Mouse (Mus musculus): Measurements from ENCODE around the gene Ect2. TPM values are rescaled to one million over a fixed set of nuclear protein-coding genes. Genes with fewer than 3 reads are reported as not detected.

Ect2 gene
- polyA plus RNA-seq, 1 experiment, result 1.2 TPM

GRCm38 (mm10) chr3:27183601-27184175, 30.0 kb upstream of the Ect2 start:
- Histone ChIP-seq H3K4me1 (ENCODE audit: control insufficient read depth, insufficient read depth, insufficient read length) (no peaks in the 10 kb centered on the region), H3K36me3 (ENCODE audit: control insufficient read depth, insufficient read depth, low read length) (0 out of 2 replicates have a peak, but pooled peaks cover 1% of the 10 kb centered on the region), H3K27ac (ENCODE audit: insufficient read depth, low read length) (no peak overlapping the region), H3K4me3 (ENCODE audit: extremely low read depth, insufficient read depth, insufficient read length) (peak overlapping the region; percentile 77), H3K27me3 (ENCODE audit: control insufficient read depth, insufficient read depth, low read length) (no peaks in the 10 kb centered on the region)
- 12% methylated on average over 19 of the region's 19 CpGs for WGBS
- no peak for DNase-seq (ENCODE audit: low read depth in 1 of 2, low spot score in 2 of 2)
- TF ChIP-seq POLR2A (IDR thresholded peaks at IDR 0.05; ENCODE audit: low read depth, low read length), result no peak
- TF ChIP-seq CTCF (IDR thresholded peaks at IDR 0.05; ENCODE audit: extremely low read depth, insufficient read depth, insufficient read length, insufficient replicate concordance), result no peak

GRCm38 (mm10) chr3:27182733-27183600, 29.3 kb upstream of the Ect2 start, which contains the start of gene Nceh1:
Nceh1 (plus strand) TSS chr3:27182965.
- Histone ChIP-seq H3K27ac (ENCODE audit: insufficient read depth, low read length) (peak within 1 kb of the TSS; percentile 44; the same call in 1 of the 2 replicates), H3K27me3 (ENCODE audit: control insufficient read depth, insufficient read depth, low read length) (no peaks in the 10 kb centered on the region)
- WGBS, result under 1% methylated on average over 54 of the region's 54 CpGs

GRCm38 (mm10) chr3:27179711-27180110, 26.0 kb upstream of the Ect2 start:
- no peaks in the 10 kb centered on the region for H3K36me3 ChIP-seq (ENCODE audit: control insufficient read depth, insufficient read depth, low read length)
- H3K4me3 ChIP-seq (ENCODE audit: extremely low read depth, insufficient read depth, insufficient read length), result no peak overlapping the region
- no peak for DNase-seq (ENCODE audit: low read depth in 1 of 2, low spot score in 2 of 2)
- WGBS, result 83% methylated on average over 8 of the region's 8 CpGs
- H3K27ac ChIP-seq (ENCODE audit: insufficient read depth, low read length), result no peak overlapping the region
- H3K27me3 ChIP-seq (ENCODE audit: control insufficient read depth, insufficient read depth, low read length), result no peaks in the 10 kb centered on the region
- H3K4me1 ChIP-seq (ENCODE audit: control insufficient read depth, insufficient read depth, insufficient read length), result no peaks in the 10 kb centered on the region
- TF ChIP-seq CTCF (IDR thresholded peaks at IDR 0.05; ENCODE audit: extremely low read depth, insufficient read depth, insufficient read length, insufficient replicate concordance) (no peak), POLR2A (IDR thresholded peaks at IDR 0.05; ENCODE audit: low read depth, low read length) (no peak)

More at GRCm38 (mm10) chr3:27182733-27183600, 29.3 kb upstream of the Ect2 start, which contains the start of gene Nceh1:
- 0 out of 2 replicates have a peak, but pooled peaks cover 1% of the 10 kb centered on the region for H3K36me3 ChIP-seq (ENCODE audit: control insufficient read depth, insufficient read depth, low read length)
- no peaks in the 10 kb centered on the region for H3K4me1 ChIP-seq (ENCODE audit: control insufficient read depth, insufficient read depth, insufficient read length)
- TF ChIP-seq POLR2A (IDR thresholded peaks at IDR 0.05; ENCODE audit: low read depth, low read length), result peak; percentile 30; the same call in 1 of the 2 replicates
- TF ChIP-seq CTCF (IDR thresholded peaks at IDR 0.05; ENCODE audit: extremely low read depth, insufficient read depth, insufficient read length, insufficient replicate concordance), result peak; percentile 94
- DNase-seq (ENCODE audit: low read depth in 1 of 2, low spot score in 2 of 2), result peak; percentile 85 to 94
- peak within 1 kb of the TSS; percentile 77 for H3K4me3 ChIP-seq (ENCODE audit: extremely low read depth, insufficient read depth, insufficient read length)

- H3K27me3 ChIP-seq (ENCODE audit: control insufficient read depth, insufficient read depth, low read length), result no peaks in the 10 kb centered on the region
- no peaks in the 10 kb centered on the region for H3K36me3 ChIP-seq (ENCODE audit: control insufficient read depth, insufficient read depth, low read length)
- no peaks in the 10 kb centered on the region for H3K4me1 ChIP-seq (ENCODE audit: control insufficient read depth, insufficient read depth, insufficient read length)
- WGBS, result 84% methylated on average over 1 of the region's 1 CpGs
- TF ChIP-seq CTCF (IDR thresholded peaks at IDR 0.05; ENCODE audit: extremely low read depth, insufficient read depth, insufficient read length, insufficient replicate concordance), result no peak
- no peak for TF ChIP-seq POLR2A (IDR thresholded peaks at IDR 0.05; ENCODE audit: low read depth, low read length)
- no peak overlapping the region for H3K4me3 ChIP-seq (ENCODE audit: extremely low read depth, insufficient read depth, insufficient read length)
- no peak for DNase-seq (ENCODE audit: low read depth in 1 of 2, low spot score in 2 of 2)
- no peak overlapping the region for H3K27ac ChIP-seq (ENCODE audit: insufficient read depth, low read length)
Measured at GRCm38 (mm10) chr3:27170257-27170656, 16.6 kb upstream of the Ect2 start.

- Histone ChIP-seq H3K27me3 (ENCODE audit: control insufficient read depth, insufficient read depth, low read length) (no peaks in the 10 kb centered on the region), H3K4me3 (ENCODE audit: extremely low read depth, insufficient read depth, insufficient read length) (no peak overlapping the region), H3K4me1 (ENCODE audit: control insufficient read depth, insufficient read depth, insufficient read length) (no peaks in the 10 kb centered on the region), H3K36me3 (ENCODE audit: control insufficient read depth, insufficient read depth, low read length) (no peaks in the 10 kb centered on the region), H3K27ac (ENCODE audit: insufficient read depth, low read length) (no peak overlapping the region)
- no peak for DNase-seq (ENCODE audit: low read depth in 1 of 2, low spot score in 2 of 2)
- TF ChIP-seq CTCF (IDR thresholded peaks at IDR 0.05; ENCODE audit: extremely low read depth, insufficient read depth, insufficient read length, insufficient replicate concordance) (no peak), POLR2A (IDR thresholded peaks at IDR 0.05; ENCODE audit: low read depth, low read length) (no peak)
- 77% methylated on average over 3 of the region's 3 CpGs for WGBS
Measured at GRCm38 (mm10) chr3:27165481-27166065, 11.9 kb upstream of the Ect2 start.

- no peaks in the 10 kb centered on the region for H3K27me3 ChIP-seq (ENCODE audit: control insufficient read depth, insufficient read depth, low read length)
- DNase-seq (ENCODE audit: low read depth in 1 of 2, low spot score in 2 of 2), result no peak
- H3K4me1 ChIP-seq (ENCODE audit: control insufficient read depth, insufficient read depth, insufficient read length), result no peaks in the 10 kb centered on the region
- no peak for TF ChIP-seq POLR2A (IDR thresholded peaks at IDR 0.05; ENCODE audit: low read depth, low read length)
- no peak for TF ChIP-seq CTCF (IDR thresholded peaks at IDR 0.05; ENCODE audit: extremely low read depth, insufficient read depth, insufficient read length, insufficient replicate concordance)
- H3K36me3 ChIP-seq (ENCODE audit: control insufficient read depth, insufficient read depth, low read length), result no peaks in the 10 kb centered on the region
- 76% methylated on average over 2 of the region's 2 CpGs for WGBS
- no peak overlapping the region for H3K4me3 ChIP-seq (ENCODE audit: extremely low read depth, insufficient read depth, insufficient read length)
- no peak overlapping the region for H3K27ac ChIP-seq (ENCODE audit: insufficient read depth, low read length)
Measured at GRCm38 (mm10) chr3:27162410-27162804, 8.7 kb upstream of the Ect2 start.
